In the genomic region with DNA sequence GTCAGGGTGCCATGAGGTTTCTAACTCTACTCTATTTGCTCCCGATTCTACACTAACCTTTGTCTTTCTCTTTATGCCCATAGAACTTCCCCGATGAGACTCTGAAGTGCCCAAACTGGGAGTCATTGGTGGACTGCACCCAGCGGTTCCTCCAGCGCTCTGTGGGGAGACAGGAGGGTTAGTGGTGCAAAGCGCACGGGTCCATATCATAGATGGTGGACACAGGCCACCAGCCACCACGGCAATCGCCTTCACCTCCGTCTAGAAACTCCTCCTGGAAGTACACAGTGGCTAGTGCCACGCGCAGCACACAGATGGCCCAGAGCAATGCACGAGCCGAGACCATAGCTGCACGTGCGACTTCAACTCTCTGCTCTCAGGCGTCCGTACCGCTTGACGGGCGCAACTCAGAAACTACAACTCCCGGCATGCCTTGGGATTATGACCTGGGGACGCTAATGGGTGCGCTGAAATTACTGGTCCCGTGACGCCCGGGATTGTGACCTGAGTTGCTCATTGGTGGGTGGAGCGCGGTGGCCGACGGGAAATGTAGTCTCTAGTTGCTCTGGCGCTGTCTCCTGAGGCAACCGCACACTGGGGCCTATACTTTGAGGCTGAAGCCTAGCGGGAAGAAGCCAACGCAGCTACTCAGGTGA, we compare ENCODE assay signal across 8 mouse cellular contexts. TPM values are rescaled to one million over a fixed set of nuclear protein-coding genes. Genes with fewer than 3 reads are reported as not detected.
DNase-seq lines count a peak whose midpoint lies in the region; ATAC-seq and TF ChIP-seq lines count a peak whose summit lies in the region.

Calr3 (minus strand) TSS at position 533 of the 656 bp plus-strand sequence.
1700030K09Rik (plus strand) TSS at position 543 of the 656 bp plus-strand sequence.

- peaks cover 4% of the 10 kb centered on the region for H3K4me1 ChIP-seq in hindbrain, postnatal 0 days (ENCODE audit: insufficient read depth, low read length)

- peak; percentile 100 for ATAC-seq in common myeloid progenitor, adult 5-6 weeks (replicated peaks; ENCODE audit: low read depth, poor library complexity, severe bottlenecking)
- ATAC-seq in hindbrain, postnatal 0 days: peak; percentile 99
- ATAC-seq in megakaryocyte, adult 5-6 weeks (ENCODE audit: poor library complexity, severe bottlenecking): peak; percentile 100

- intact Hi-C loops in gastrocnemius, adult 2 months (cut with DNase I): no loop called here
- intact Hi-C loops in left cerebral cortex, adult 2 months (cut with DNase I): no loop called here

- peak within 1 kb of the TSS; percentile 58 for H3K4me2 ChIP-seq in hindbrain, postnatal 0 days (ENCODE audit: low read depth, low read length)

- TF ChIP-seq CTCF in gastrocnemius, adult 2 months (IDR thresholded peaks at IDR 0.05): no peak
- TF ChIP-seq CTCF in hindbrain, postnatal 0 days (IDR thresholded peaks at IDR 0.05; ENCODE audit: low read depth): no peak
- TF ChIP-seq CTCF in left cerebral cortex, adult 2 months (IDR thresholded peaks at IDR 0.05): no peak

- WGBS in hindbrain, postnatal 0 days: 6% methylated on average over 34 of the region's 34 CpGs

- H3K9me3 ChIP-seq in hindbrain, postnatal 0 days (ENCODE audit: low read length): no peaks in the 10 kb centered on the region

- peak within 1 kb of the TSS; percentile 39 for H3K9ac ChIP-seq in hindbrain, postnatal 0 days (replicated peaks; ENCODE audit: low read length)

- H3K36me3 ChIP-seq in hindbrain, postnatal 0 days (ENCODE audit: insufficient read depth, low read length): no peaks in the 10 kb centered on the region

- H3K4me3 ChIP-seq in gastrocnemius, adult 2 months: peak within 1 kb of the TSS; percentile 76
- H3K4me3 ChIP-seq in hindbrain, postnatal 0 days (ENCODE audit: low read length): peak within 1 kb of the TSS; percentile 33
- peak within 1 kb of the TSS; percentile 56 for H3K4me3 ChIP-seq in left cerebral cortex, adult 2 months

- no peaks in the 10 kb centered on the region for H3K27me3 ChIP-seq in hindbrain, postnatal 0 days (ENCODE audit: insufficient read depth, low read length)

- peak within 1 kb of the TSS; percentile 90 for H3K27ac ChIP-seq in gastrocnemius, adult 2 months
- peak within 1 kb of the TSS; percentile 33 for H3K27ac ChIP-seq in hindbrain, postnatal 0 days
- peak within 1 kb of the TSS; percentile 76 for H3K27ac ChIP-seq in left cerebral cortex, adult 2 months

- peak; percentile 98 for DNase-seq in ZHBTc4 (ENCODE audit: low read depth, low spot score)
- DNase-seq in gastrocnemius, adult 2 months: peak; percentile 99
- peak; percentile 99 for DNase-seq in hindbrain, postnatal 0 days (ENCODE audit: low spot score)
- peak; percentile 97 to 98 for DNase-seq in left cerebral cortex, adult 2 months (ENCODE audit: extremely low spot score in 1 of 2, low spot score in 2 of 2)
- DNase-seq in right cerebral cortex, adult 2 months (ENCODE audit: low spot score in 2 of 2): peak; percentile 99 to 100
- peak; percentile 99 for DNase-seq in urinary bladder, postnatal 14 days (ENCODE audit: low spot score)

RNA-seq across cellular contexts. Expression of gene Calr3, which starts in this region (rescaled TPM):
- total RNA-seq in common myeloid progenitor, adult 5-6 weeks (2017): 1.9 and 3.5 TPM in 2 replicates
- total RNA-seq in gastrocnemius, adult 2 months (2021): 1 to 10 TPM; 3.1 to 4.2 TPM
- 0.40 and 0.42 TPM in 2 replicates for total RNA-seq in hindbrain, postnatal 0 days (2014; rRNA removed)
- 1.4 and 1.9 TPM in 2 replicates for polyA plus RNA-seq in hindbrain, postnatal 0 days (2015; fragmentation: Nextera tagmentation; extraction: Ambion mirVana)
- total RNA-seq in left cerebral cortex, adult 2 months (2021): 1 to 10 TPM in 1 of 2 experiments, under 1 TPM in 1; 0.97 to 1.5 TPM
- total RNA-seq in megakaryocyte, adult 5-6 weeks (2015): 0.62 TPM in 1 of 2 replicates, not detected in the other
- 0.49 TPM in 1 of 2 replicates, not detected in the other for total RNA-seq in megakaryocyte, adult 5-6 weeks (2017)

RNA-seq across cellular contexts. Expression of gene 1700030K09Rik, which starts in this region (rescaled TPM):
- total RNA-seq in common myeloid progenitor, adult 5-6 weeks (2017): 4.0 and 7.7 TPM in 2 replicates
- total RNA-seq in gastrocnemius, adult 2 months (2021): 1 to 10 TPM; 3.3 to 4.8 TPM
- 8.6 and 11.3 TPM in 2 replicates for total RNA-seq in hindbrain, postnatal 0 days (2014; rRNA removed)
- polyA plus RNA-seq in hindbrain, postnatal 0 days (2015; fragmentation: Nextera tagmentation; extraction: Ambion mirVana): 13.1 and 13.2 TPM in 2 replicates
- total RNA-seq in left cerebral cortex, adult 2 months (2021): 10 to 100 TPM; 14.8 to 15.6 TPM
- total RNA-seq in megakaryocyte, adult 5-6 weeks (2015): 0.89 and 1.5 TPM in 2 replicates
- 2.8 and 3.0 TPM in 2 replicates for total RNA-seq in megakaryocyte, adult 5-6 weeks (2017)

Comparison
In these comparisons a context has a peak if more than half of its experiments do, and no peak if none do; other contexts are left out.
1. Peak in every context shown above with its lines: DNase-seq, ATAC-seq, H3K4me3 ChIP-seq and H3K27ac ChIP-seq.
2. H3K27ac ChIP-seq: peak in every context shown above with its lines; median percentile 90 in gastrocnemius, adult 2 months; 76 in left cerebral cortex, adult 2 months; 33 in hindbrain, postnatal 0 days.